In the genomic region with DNA sequence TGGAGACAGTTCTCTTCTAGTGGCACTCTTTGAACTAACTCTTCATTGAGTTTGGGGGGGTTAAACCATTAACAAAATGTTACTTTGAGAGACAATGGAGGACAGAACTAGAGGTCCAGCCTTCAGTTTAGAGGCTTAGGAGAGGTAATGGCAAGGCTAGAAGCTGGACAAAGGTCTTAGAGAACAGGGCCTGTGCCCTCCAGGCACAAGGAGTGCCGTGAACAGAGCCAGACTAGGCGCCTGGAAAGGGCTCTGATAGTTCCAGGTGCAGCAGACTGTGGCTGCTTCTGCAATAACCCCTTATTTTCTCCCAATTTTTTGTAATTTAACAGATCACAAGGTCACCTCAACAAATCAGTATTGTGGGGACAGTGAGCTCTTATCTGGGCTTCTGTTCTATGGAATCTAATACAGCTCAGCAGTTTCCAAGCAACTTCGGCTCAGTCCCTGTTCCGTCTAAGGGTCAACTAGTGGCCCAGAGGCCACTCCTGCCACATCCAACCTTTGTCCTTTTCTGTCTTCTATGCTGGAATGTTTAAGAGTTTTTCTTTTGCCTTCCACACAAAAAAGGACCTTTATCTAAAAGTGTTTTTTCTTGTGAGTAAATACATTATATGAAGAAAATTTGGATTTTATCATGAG, we compare ENCODE assay signal across 22 mouse cellular contexts. TPM values are rescaled to one million over a fixed set of nuclear protein-coding genes. Genes with fewer than 3 reads are reported as not detected.
DNase-seq lines count a peak whose midpoint lies in the region; ATAC-seq lines count a peak whose summit lies in the region.
"Had no signal": no experiment of that assay in that cellular context is flagged by ENCODE, and none has a peak within 500 bp of the region (broad histone marks: within the 10 kb centered on the region; RNA-seq: fewer than 3 reads in every experiment).

No protein-coding gene starts in this region.

- peaks cover 13% of the 10 kb centered on the region for H3K4me1 ChIP-seq in forebrain, embryonic 10.5 days
- no peaks in the 10 kb centered on the region for H3K4me1 ChIP-seq in forebrain, embryonic 11.5 days (replicated peaks; ENCODE audit: control insufficient read depth, insufficient read depth, low read length)
- H3K4me1 ChIP-seq in kidney, embryonic 16.5 days (ENCODE audit: insufficient read depth, low read length), result peaks cover 6% of the 10 kb centered on the region
- peaks cover 2% of the 10 kb centered on the region; the same call in 1 of the 2 replicates for H3K4me1 ChIP-seq in intestine, embryonic 16.5 days (ENCODE audit: control insufficient read depth, insufficient read depth, low read length)
- H3K4me1 ChIP-seq: embryonic facial prominence, embryonic 15.5 days; hindbrain, embryonic 13.5 days; midbrain, embryonic 13.5 days had no signal

- H3K4me3 ChIP-seq in forebrain, embryonic 10.5 days, result no peak overlapping the region
- H3K4me3 ChIP-seq in forebrain, embryonic 11.5 days (ENCODE audit: low read depth, low read length), result no peak overlapping the region
- H3K4me3 ChIP-seq in kidney, embryonic 16.5 days (ENCODE audit: low read length), result no peak overlapping the region
- no peak overlapping the region for H3K4me3 ChIP-seq in intestine, embryonic 16.5 days (ENCODE audit: low read length)
- H3K4me3 ChIP-seq: embryonic facial prominence, embryonic 15.5 days; hindbrain, embryonic 13.5 days; layer of hippocampus, adult 2 months; lung, embryonic 15.5 days; megakaryocyte, embryonic 14.5 days; midbrain, embryonic 13.5 days had no signal

- H3K4me2 ChIP-seq in forebrain, embryonic 11.5 days (ENCODE audit: low read depth, low read length, severe bottlenecking), result no peak overlapping the region
- H3K4me2 ChIP-seq in kidney, embryonic 16.5 days (replicated peaks; ENCODE audit: low read depth, low read length), result no peak overlapping the region
- no peak overlapping the region for H3K4me2 ChIP-seq in intestine, embryonic 16.5 days (ENCODE audit: low read depth, low read length)
- H3K4me2 ChIP-seq: embryonic facial prominence, embryonic 15.5 days; hindbrain, embryonic 13.5 days; lung, embryonic 15.5 days; midbrain, embryonic 13.5 days had no signal

- 53% methylated on average over 4 of the region's 4 CpGs for WGBS in forebrain, embryonic 10.5 days
- WGBS in forebrain, embryonic 11.5 days, result 58% methylated on average over 4 of the region's 4 CpGs
- 58% methylated on average over 4 of the region's 4 CpGs for WGBS in kidney, embryonic 16.5 days
- WGBS in intestine, embryonic 16.5 days, result 55% methylated on average over 4 of the region's 4 CpGs

- no peak for ATAC-seq in forebrain, embryonic 11.5 days (replicated peaks; ENCODE audit: low FRiP score)
- ATAC-seq in kidney, embryonic 16.5 days (ENCODE audit: low FRiP score, low TSS enrichment), result no peak
- peak; percentile 68 for ATAC-seq in intestine, embryonic 16.5 days
- ATAC-seq: forebrain, embryonic 16.5 days; midbrain, embryonic 13.5 days had no signal

- no peaks in the 10 kb centered on the region for H3K36me3 ChIP-seq in forebrain, embryonic 10.5 days (replicated peaks)
- no peaks in the 10 kb centered on the region for H3K36me3 ChIP-seq in forebrain, embryonic 11.5 days (ENCODE audit: control insufficient read depth, insufficient read depth, low read length)
- H3K36me3 ChIP-seq in kidney, embryonic 16.5 days (ENCODE audit: insufficient read depth, low read length), result no peaks in the 10 kb centered on the region
- H3K36me3 ChIP-seq in intestine, embryonic 16.5 days (ENCODE audit: control insufficient read depth, insufficient read depth, low read length), result no peaks in the 10 kb centered on the region
- H3K36me3 ChIP-seq: embryonic facial prominence, embryonic 15.5 days; hindbrain, embryonic 13.5 days; lung, embryonic 15.5 days; midbrain, embryonic 13.5 days had no signal

- H3K27ac ChIP-seq in forebrain, embryonic 10.5 days, result peak overlapping the region; percentile 35; the same call in 1 of the 2 replicates
- no peak overlapping the region for H3K27ac ChIP-seq in forebrain, embryonic 11.5 days (ENCODE audit: low read depth, low read length)
- peak overlapping the region; percentile 43; the same call in 1 of the 2 replicates for H3K27ac ChIP-seq in kidney, embryonic 16.5 days (ENCODE audit: low read length)
- H3K27ac ChIP-seq in intestine, embryonic 16.5 days (ENCODE audit: low read length), result peak overlapping the region; percentile 41
- H3K27ac ChIP-seq: embryonic facial prominence, embryonic 15.5 days; hindbrain, embryonic 13.5 days; layer of hippocampus, adult 2 months; liver, embryonic 14.5 days; lung, embryonic 15.5 days; midbrain, embryonic 13.5 days had no signal

- peaks cover 52% of the 10 kb centered on the region for H3K27me3 ChIP-seq in forebrain, embryonic 10.5 days (ENCODE audit: poor library complexity, severe bottlenecking)
- H3K27me3 ChIP-seq in forebrain, embryonic 11.5 days (ENCODE audit: control insufficient read depth, insufficient read depth, low read length), result no peaks in the 10 kb centered on the region
- peaks cover 4% of the 10 kb centered on the region; the same call in 1 of the 2 replicates for H3K27me3 ChIP-seq in kidney, embryonic 16.5 days (ENCODE audit: insufficient read depth, low read length)
- no peaks in the 10 kb centered on the region for H3K27me3 ChIP-seq in intestine, embryonic 16.5 days (replicated peaks; ENCODE audit: control insufficient read depth, insufficient read depth, low read length)
- H3K27me3 ChIP-seq: embryonic facial prominence, embryonic 15.5 days; hindbrain, embryonic 13.5 days; lung, embryonic 15.5 days; midbrain, embryonic 13.5 days had no signal

- no peak overlapping the region for H3K9ac ChIP-seq in forebrain, embryonic 11.5 days (ENCODE audit: low read length)
- H3K9ac ChIP-seq in kidney, embryonic 16.5 days (replicated peaks; ENCODE audit: low read length), result no peak overlapping the region
- H3K9ac ChIP-seq in intestine, embryonic 16.5 days (ENCODE audit: low read depth, low read length), result no peak overlapping the region
- H3K9ac ChIP-seq: embryonic facial prominence, embryonic 15.5 days; hindbrain, embryonic 13.5 days; liver, embryonic 14.5 days; lung, embryonic 15.5 days; midbrain, embryonic 13.5 days had no signal

- DNase-seq in forebrain, embryonic 10.5 days (ENCODE audit: extremely low spot score, low spot score), result no peak
- no peak for DNase-seq in forebrain, embryonic 11.5 days (ENCODE audit: low spot score)
- DNase-seq in kidney, postnatal 14 days, result no peak
- peak; percentile 40 for DNase-seq in yolk sac, embryonic 10.5 days (ENCODE audit: low spot score)
- DNase-seq in thymus, adult 18-20 months, result no peak
- DNase-seq: adrenal gland, postnatal 25 days; cerebellum, adult 8-10 months; cerebellum, postnatal 36 days; gastrocnemius, postnatal 14 days; heart, adult 18-20 months; lung, postnatal 36 days; thymus, postnatal 25 days had no signal

- no peaks in the 10 kb centered on the region for H3K9me3 ChIP-seq in forebrain, embryonic 10.5 days
- no peaks in the 10 kb centered on the region for H3K9me3 ChIP-seq in forebrain, embryonic 11.5 days (ENCODE audit: control insufficient read depth, low read length)
- H3K9me3 ChIP-seq in kidney, embryonic 16.5 days (ENCODE audit: low read length), result no peaks in the 10 kb centered on the region
- H3K9me3 ChIP-seq in intestine, embryonic 16.5 days (ENCODE audit: control insufficient read depth, low read length), result no peaks in the 10 kb centered on the region
- H3K9me3 ChIP-seq: embryonic facial prominence, embryonic 15.5 days; hindbrain, embryonic 13.5 days; lung, embryonic 15.5 days; midbrain, embryonic 13.5 days had no signal

RNA-seq across cellular contexts. Expression of a gene that starts 43.8 kb away (rescaled TPM):
- 38.3 and 40.8 TPM in 2 replicates for polyA plus RNA-seq in forebrain, embryonic 10.5 days (2016; fragmentation: Nextera tagmentation; extraction: Ambion mirVana)
- polyA plus RNA-seq in forebrain, embryonic 11.5 days (2014; fragmentation: Nextera tagmentation; extraction: Ambion mirVana), result 4.5 and 5.5 TPM in 2 replicates
- polyA plus RNA-seq in kidney, embryonic 16.5 days (2015; fragmentation: Nextera tagmentation; extraction: Ambion mirVana), result 28.9 and 30.5 TPM in 2 replicates
- polyA plus RNA-seq in intestine, embryonic 16.5 days (2015; fragmentation: Nextera tagmentation; extraction: Ambion mirVana), result 6.7 and 7.3 TPM in 2 replicates
